Mouse (Mus musculus) liver, postnatal 0 days (tissue): ENCODE results near the gene Nrip1. TPM values are rescaled to one million over a fixed set of nuclear protein-coding genes. Genes with fewer than 3 reads are reported as not detected.

ENCODE experiments used
- ATAC-seq: fragments of 200-750 bp; cut with Nextera tagmentation; 2 replicates; pipeline ENCODE4 v1.8.0; 2017; ENCODE audit warnings: mild to moderate bottlenecking, moderate library complexity
- DNase-seq: peaks from one replicate; pipeline ENCODE4 v3.0.0-alpha.2; 2016
- H3K27ac ChIP-seq: fragments of 300-500 bp; sonication (generic); 2 replicates; pipeline ENCODE4 v1.5.1; 2014; ENCODE audit warnings: antibody characterized with exemption, moderate library complexity, mild to moderate bottlenecking, low read depth
- H3K27me3 ChIP-seq: fragments of 300-500 bp; sonication (generic); 2 replicates; pipeline ENCODE4 v1.6.1; 2014; ENCODE audit warnings: low read length, control low read depth, mixed read lengths; ENCODE audit not compliant: insufficient read depth
- H3K36me3 ChIP-seq: fragments of 300-500 bp; sonication (generic); replicated peaks from 2 replicates; pipeline ENCODE4 v1.6.1; 2014; ENCODE audit warnings: mild to moderate bottlenecking, control low read depth, low read length, moderate library complexity, mixed read lengths; ENCODE audit not compliant: insufficient read depth
- H3K4me1 ChIP-seq: fragments of 300-500 bp; sonication (generic); 2 replicates; pipeline ENCODE4 v1.6.1; 2014; ENCODE audit warnings: antibody characterized with exemption, mild to moderate bottlenecking, control low read depth; ENCODE audit not compliant: insufficient read depth
- H3K4me2 ChIP-seq: fragments of 300-500 bp; sonication (generic); 2 replicates; pipeline ENCODE4 v1.6.1; 2014; ENCODE audit warnings: low read depth, mild to moderate bottlenecking, low read length, moderate library complexity, mixed read lengths
- H3K4me3 ChIP-seq: fragments of 300-500 bp; sonication (generic); 2 replicates; pipeline ENCODE4 v1.5.1; 2014; ENCODE audit warnings: low read depth, low read length
- H3K9ac ChIP-seq: fragments of 300-500 bp; sonication (generic); replicated peaks from 2 replicates; pipeline ENCODE4 v1.6.1; 2014; ENCODE audit warnings: mild to moderate bottlenecking, moderate library complexity
- H3K9me3 ChIP-seq: fragments of 300-500 bp; sonication (generic); 2 replicates; pipeline ENCODE4 v1.6.1; 2016; ENCODE audit warnings: mild to moderate bottlenecking, control low read depth, low read length, mixed read lengths
- CTCF ChIP-seq: sonication (generic); IDR thresholded peaks from 2 replicates; pipeline ENCODE4 v1.5.1; 2016; ENCODE audit warnings: antibody characterized with exemption, low read depth
- EP300 ChIP-seq: IDR thresholded peaks from 2 replicates; pipeline ENCODE4 v1.6.1; 2016; ENCODE audit warnings: antibody characterized with exemption, low read depth, mild to moderate bottlenecking
- WGBS: fragments of 180-500 bp; shearing (Covaris S2); extraction: QIAGEN DNeasy Blood & Tissue Kit; methylation state at CpG from one replicate; pipeline ENCODE4 v1.1.7; 2014; ENCODE audit not compliant: insufficient replicate concordance; 5-methylcytosine and 5-hydroxymethylcytosine counted together
- polyA plus RNA-seq: library from polyadenylated mRNA; unstranded; fragments of >200 nt; fragmentation: Nextera tagmentation; extraction: Ambion mirVana; gene quantifications from 2 replicates; pipeline ENCODE4 v1.2.1, GENCODE M21; 2015

Gene Nrip1
- polyA plus RNA-seq, 1 experiment from 2014 or later = 11.2 TPM

DNA sequence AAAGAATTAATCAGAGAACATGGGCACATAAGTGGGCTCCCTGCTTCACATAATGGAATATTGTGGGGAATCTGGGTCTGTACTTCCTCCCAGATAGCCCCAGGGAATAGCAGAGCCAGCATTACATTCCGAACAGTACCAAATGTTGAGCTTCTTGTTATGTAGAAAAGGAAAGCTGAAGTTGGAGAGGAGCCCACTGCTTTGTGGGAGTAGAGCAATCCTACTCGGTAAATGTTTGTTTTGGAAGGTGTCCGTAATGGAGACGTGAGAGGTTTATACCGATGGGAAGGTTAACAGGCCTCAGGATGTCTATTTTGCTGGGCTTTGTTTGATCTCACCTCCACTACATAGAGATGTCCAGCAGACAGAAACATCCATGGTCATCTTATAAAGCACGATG is 113.3 kb downstream of the Nrip1 start:
- Histone ChIP-seq H3K27me3 (no peaks in the 10 kb centered on the region), H3K9me3 (no peaks in the 10 kb centered on the region), H3K9ac (no peak overlapping the region), H3K4me1 (no peaks in the 10 kb centered on the region), H3K36me3 (no peaks in the 10 kb centered on the region), H3K27ac (no peak overlapping the region), H3K4me2 (no peak overlapping the region), H3K4me3 (no peak overlapping the region)
- ATAC-seq = no peak
- no peak for DNase-seq
- TF ChIP-seq CTCF = no peak
- no peak for TF ChIP-seq EP300
- 62% methylated on average over 6 of the region's 6 CpGs for WGBS

GRCm38 (mm10) chr16:76251826-76252225 is 121.8 kb downstream of the Nrip1 start:
- DNase-seq (no peak), ATAC-seq (no peak)
- 89% methylated on average over 10 of the region's 10 CpGs for WGBS
- no peak overlapping the region for H3K4me2 ChIP-seq
- no peaks in the 10 kb centered on the region for H3K36me3 ChIP-seq
- no peak for TF ChIP-seq CTCF
- TF ChIP-seq EP300 = no peak
- H3K4me1 ChIP-seq = no peaks in the 10 kb centered on the region
- no peaks in the 10 kb centered on the region for H3K9me3 ChIP-seq
- no peak overlapping the region for H3K9ac ChIP-seq
- H3K27me3 ChIP-seq = no peaks in the 10 kb centered on the region
- no peak overlapping the region for H3K4me3 ChIP-seq
- H3K27ac ChIP-seq = no peak overlapping the region

DNA sequence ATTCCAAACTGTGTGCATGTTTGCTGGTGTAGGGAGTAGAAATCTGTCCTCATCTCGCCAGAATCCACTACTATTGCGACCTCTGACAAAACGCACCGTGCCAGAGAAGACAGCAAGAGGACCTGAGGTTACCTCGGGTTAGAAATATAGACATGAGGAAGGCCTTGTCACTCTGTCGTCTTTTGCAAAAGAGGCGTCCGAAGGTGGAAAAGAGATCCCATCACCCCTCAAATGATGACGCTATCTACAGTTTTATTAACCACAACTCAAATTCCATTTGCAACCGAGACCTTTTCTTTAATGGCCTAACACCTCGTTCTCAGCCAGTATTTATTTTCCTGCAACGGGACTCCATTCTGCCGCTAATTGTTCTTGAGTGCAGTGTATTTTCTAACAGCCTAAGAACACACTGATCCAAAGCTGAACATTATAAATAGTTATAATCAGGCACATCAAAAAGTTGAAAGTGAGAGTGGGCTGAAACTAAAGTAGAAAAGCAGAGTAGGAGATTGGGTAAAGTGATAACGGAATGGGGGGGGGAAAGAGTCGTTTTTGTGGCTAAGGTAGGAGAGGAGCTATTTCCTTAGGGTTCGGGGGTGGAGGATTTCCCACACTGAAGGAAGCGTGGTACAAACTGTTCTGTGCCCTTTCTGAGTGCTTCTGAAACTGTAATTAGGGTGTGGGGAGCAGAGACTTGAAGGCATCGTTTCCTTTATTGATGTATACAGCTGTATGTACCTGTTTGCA is 124.1 kb downstream of the Nrip1 start:
- no peak for TF ChIP-seq EP300
- TF ChIP-seq CTCF = no peak
- DNase-seq (no peak), ATAC-seq (no peak)
- Histone ChIP-seq H3K9me3 (no peaks in the 10 kb centered on the region), H3K4me2 (no peak overlapping the region), H3K27ac (no peak overlapping the region), H3K27me3 (no peaks in the 10 kb centered on the region), H3K9ac (no peak overlapping the region), H3K36me3 (no peaks in the 10 kb centered on the region), H3K4me1 (no peaks in the 10 kb centered on the region), H3K4me3 (no peak overlapping the region)
- 67% methylated on average over 18 of the region's 18 CpGs for WGBS

DNA sequence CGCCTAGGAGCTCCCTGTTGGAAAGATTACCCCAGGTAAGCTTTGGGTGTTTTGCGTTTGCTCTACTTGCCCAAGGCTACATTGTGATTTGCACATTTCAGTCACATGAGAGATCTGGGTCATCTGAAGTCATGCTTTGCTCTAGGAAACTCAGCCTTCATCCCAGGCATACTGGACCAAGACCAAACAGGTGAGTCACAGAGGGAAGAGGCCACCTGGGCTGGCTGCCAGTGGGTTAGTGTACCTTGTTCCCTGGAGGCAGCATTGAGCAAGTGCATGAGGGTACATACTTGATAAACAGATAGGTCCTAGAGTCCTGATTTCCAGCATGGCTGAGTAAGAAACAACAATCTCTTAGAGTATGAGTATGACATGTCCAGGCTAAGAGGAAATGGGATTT is 130.8 kb downstream of the Nrip1 start:
- Histone ChIP-seq H3K27me3 (no peaks in the 10 kb centered on the region), H3K4me3 (no peak overlapping the region), H3K4me2 (no peak overlapping the region), H3K36me3 (no peaks in the 10 kb centered on the region), H3K9me3 (no peaks in the 10 kb centered on the region), H3K27ac (peak overlapping the region; percentile 53), H3K4me1 (no peaks in the 10 kb centered on the region), H3K9ac (no peak overlapping the region)
- TF ChIP-seq EP300 (peak; percentile 69), CTCF (0 out of 2 replicates have a peak, but pooled peaks have one; percentile 23)
- WGBS = 69% methylated on average over 2 of the region's 2 CpGs
- DNase-seq (peak; percentile 83), ATAC-seq (peak; percentile 100)

DNA sequence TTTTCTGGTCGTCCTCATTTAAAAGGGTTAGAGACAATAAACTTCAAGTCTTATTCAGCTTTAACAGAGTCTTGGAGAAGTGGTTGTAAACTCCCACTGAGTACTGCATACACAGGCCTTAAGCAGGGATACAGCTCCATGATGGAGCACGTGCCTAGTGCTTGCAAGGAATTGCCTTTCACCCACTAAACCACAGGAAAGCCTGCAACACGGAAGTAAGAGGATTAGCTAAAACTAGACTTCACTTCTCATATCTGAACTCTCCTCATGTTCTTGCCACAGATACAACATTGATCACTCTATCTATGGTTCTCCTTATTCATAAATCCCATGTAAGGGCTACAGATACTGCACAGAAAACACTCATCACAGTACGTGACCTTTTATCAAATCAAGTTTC is 132.4 kb downstream of the Nrip1 start:
- Histone ChIP-seq H3K4me3 (no peak overlapping the region), H3K9ac (no peak overlapping the region), H3K27ac (no peak overlapping the region), H3K36me3 (no peaks in the 10 kb centered on the region), H3K9me3 (no peaks in the 10 kb centered on the region), H3K4me1 (no peaks in the 10 kb centered on the region), H3K27me3 (no peaks in the 10 kb centered on the region), H3K4me2 (no peak overlapping the region)
- no peak for TF ChIP-seq EP300
- ATAC-seq = no peak
- DNase-seq = no peak
- 55% methylated on average over 4 of the region's 4 CpGs for WGBS

DNA sequence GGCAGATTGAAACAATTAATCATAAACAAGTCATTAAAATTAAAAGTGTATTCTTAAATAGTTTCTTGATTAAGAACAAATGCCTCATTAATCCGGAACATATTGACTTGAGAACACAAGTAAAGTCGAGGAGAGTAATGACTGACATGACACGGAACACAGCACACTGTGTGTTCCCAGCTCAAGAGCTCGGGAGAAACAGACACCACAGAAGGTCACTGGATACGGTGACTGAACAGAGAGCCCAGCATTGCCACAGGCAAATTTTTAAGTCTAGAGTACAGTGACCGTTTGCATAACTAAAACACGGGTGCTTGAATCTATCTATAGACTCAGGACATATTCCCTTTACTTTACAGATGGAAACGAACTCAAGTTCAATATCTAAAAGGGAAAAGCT is 134.3 kb downstream of the Nrip1 start:
- 75% methylated on average over 8 of the region's 8 CpGs for WGBS
- no peak for ATAC-seq
- no peak for DNase-seq
- no peaks in the 10 kb centered on the region for H3K27me3 ChIP-seq
- H3K4me3 ChIP-seq = no peak overlapping the region
- H3K4me1 ChIP-seq = no peaks in the 10 kb centered on the region
- no peak overlapping the region for H3K27ac ChIP-seq
- TF ChIP-seq EP300 (no peak), CTCF (no peak)
- no peak overlapping the region for H3K9ac ChIP-seq
- no peak overlapping the region for H3K4me2 ChIP-seq
- no peaks in the 10 kb centered on the region for H3K36me3 ChIP-seq
- no peaks in the 10 kb centered on the region for H3K9me3 ChIP-seq
